Mouse (Mus musculus): Measurements from ENCODE around the gene Nrxn2. TPM values are rescaled to one million over a fixed set of nuclear protein-coding genes. Genes with fewer than 3 reads are reported as not detected.

Nrxn2 gene
- total RNA-seq, 1 experiment: 9.5 TPM

DNA sequence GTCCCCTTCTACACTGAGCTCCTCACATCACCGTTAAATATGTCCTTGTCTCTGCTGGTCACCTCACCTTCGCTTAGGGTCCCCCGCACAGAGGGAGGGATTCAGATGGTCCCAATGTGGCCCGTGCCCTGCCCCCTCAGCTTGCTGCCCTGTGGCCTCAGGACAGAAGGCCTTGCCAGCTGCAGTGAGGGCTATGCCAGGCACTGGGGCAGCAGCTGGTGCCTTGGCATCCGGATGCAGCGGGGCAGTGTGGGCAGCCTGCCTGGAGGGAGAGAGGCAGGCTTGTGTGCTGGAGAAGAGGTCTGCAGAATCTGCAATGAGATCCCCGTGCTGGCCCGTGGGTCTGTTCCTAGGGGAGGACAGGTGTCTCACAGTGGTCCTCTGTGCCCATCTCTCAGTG is 34.8 kb downstream of the Nrxn2 start:
- H3K9ac ChIP-seq (ENCODE audit: insufficient read depth, low read depth, low read length, poor library complexity, severe bottlenecking): no peak overlapping the region
- H3K9me3 ChIP-seq (ENCODE audit: control insufficient read depth, insufficient read depth, low read depth, low read length): no peaks in the 10 kb centered on the region
- no peak for TF ChIP-seq ZC3H11A (IDR thresholded peaks at IDR 0.05; ENCODE audit: borderline replicate concordance, low read depth, low read length)
- no peak for TF ChIP-seq CHD2 (IDR thresholded peaks at IDR 0.05; ENCODE audit: low read depth, low read length)
- no peak for TF ChIP-seq HCFC1 (IDR thresholded peaks at IDR 0.05; ENCODE audit: borderline replicate concordance, insufficient read depth, low read length)
- no peak for TF ChIP-seq ZNF384 (IDR thresholded peaks at IDR 0.05; ENCODE audit: low read depth, low read length)
- no peak for TF ChIP-seq MAFK (IDR thresholded peaks at IDR 0.05; ENCODE audit: insufficient read depth, low read depth, low read length)
- DNase-seq (ENCODE audit: low read depth, low spot score): no peak
- H3K4me1 ChIP-seq (ENCODE audit: control insufficient read depth in 2 of 2, insufficient read depth in 2 of 2, low read length in 2 of 2, poor library complexity in 1 of 2): peaks cover 2 to 16% of the 10 kb centered on the region in 2 experiments; a peak in 2 of 4 replicates
- H3K36me3 ChIP-seq (ENCODE audit: control insufficient read depth, insufficient read depth, low read length, poor library complexity, severe bottlenecking): no peaks in the 10 kb centered on the region
- in situ Hi-C loops (cut with MboI; ENCODE audit: low sequenced_read_pairs in 2 of 2, unreplicated experiment in 2 of 2): no loop called here
- no peak overlapping the region for H3K4me3 ChIP-seq (ENCODE audit: insufficient read depth in 1 of 2, low read depth in 1 of 2, low read length in 2 of 2, poor library complexity in 1 of 2, severe bottlenecking in 1 of 2)
- no peak overlapping the region for H3K27ac ChIP-seq (ENCODE audit: insufficient read depth, low read depth, low read length, poor library complexity, severe bottlenecking)

DNA sequence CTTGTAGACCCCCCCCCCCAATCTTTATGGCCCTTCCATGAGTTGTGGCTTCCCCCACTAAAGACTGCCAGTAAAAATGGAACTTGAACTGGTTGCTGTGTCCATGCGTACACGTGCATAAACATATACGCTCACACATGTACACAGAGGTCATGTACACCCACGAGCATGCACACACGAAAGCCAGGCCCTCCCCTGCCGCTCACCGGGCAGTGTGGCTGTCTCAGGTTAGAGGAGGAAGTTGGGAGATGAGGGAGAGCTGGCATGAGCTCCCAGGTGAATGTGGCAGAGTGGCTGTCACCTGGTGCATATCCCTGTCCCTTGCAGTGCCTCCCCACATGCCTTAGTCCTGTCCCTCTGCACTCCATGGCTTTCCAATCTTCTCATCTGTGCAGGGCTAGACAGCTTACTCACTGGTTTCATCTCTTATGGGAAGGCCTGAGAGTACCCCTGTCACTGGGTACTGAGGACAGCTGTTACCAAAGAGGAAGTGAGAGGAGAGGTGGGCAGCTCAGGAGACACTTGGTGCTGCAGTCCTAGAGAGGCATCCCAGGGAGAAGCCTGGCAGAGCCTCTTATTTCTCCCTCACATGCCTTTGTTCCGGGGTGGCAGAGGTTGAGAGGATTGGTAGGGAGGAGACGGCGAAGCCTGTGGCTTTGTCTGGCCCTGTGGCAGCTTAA is 35.6 kb downstream of the Nrxn2 start:
- H3K27ac ChIP-seq (ENCODE audit: insufficient read depth, low read depth, low read length, poor library complexity, severe bottlenecking): no peak overlapping the region
- H3K9me3 ChIP-seq (ENCODE audit: control insufficient read depth, insufficient read depth, low read depth, low read length): no peaks in the 10 kb centered on the region
- no peak for DNase-seq (ENCODE audit: low read depth, low spot score)
- in situ Hi-C loops (cut with MboI; ENCODE audit: low sequenced_read_pairs in 2 of 2, unreplicated experiment in 2 of 2): no loop called here
- no peak overlapping the region for H3K9ac ChIP-seq (ENCODE audit: insufficient read depth, low read depth, low read length, poor library complexity, severe bottlenecking)
- H3K4me1 ChIP-seq (ENCODE audit: control insufficient read depth in 2 of 2, insufficient read depth in 2 of 2, low read length in 2 of 2, poor library complexity in 1 of 2): peaks cover 0 to 13% of the 10 kb centered on the region in 2 experiments; a peak in 2 of 4 replicates
- H3K36me3 ChIP-seq (ENCODE audit: control insufficient read depth, insufficient read depth, low read length, poor library complexity, severe bottlenecking): no peaks in the 10 kb centered on the region
- TF ChIP-seq ZNF384 (IDR thresholded peaks at IDR 0.05; ENCODE audit: low read depth, low read length) (no peak), MAFK (IDR thresholded peaks at IDR 0.05; ENCODE audit: insufficient read depth, low read depth, low read length) (no peak), ZC3H11A (IDR thresholded peaks at IDR 0.05; ENCODE audit: borderline replicate concordance, low read depth, low read length) (no peak), CHD2 (IDR thresholded peaks at IDR 0.05; ENCODE audit: low read depth, low read length) (no peak), HCFC1 (IDR thresholded peaks at IDR 0.05; ENCODE audit: borderline replicate concordance, insufficient read depth, low read length) (no peak)
- no peak overlapping the region for H3K4me3 ChIP-seq (ENCODE audit: insufficient read depth in 1 of 2, low read depth in 1 of 2, low read length in 2 of 2, poor library complexity in 1 of 2, severe bottlenecking in 1 of 2)

DNA sequence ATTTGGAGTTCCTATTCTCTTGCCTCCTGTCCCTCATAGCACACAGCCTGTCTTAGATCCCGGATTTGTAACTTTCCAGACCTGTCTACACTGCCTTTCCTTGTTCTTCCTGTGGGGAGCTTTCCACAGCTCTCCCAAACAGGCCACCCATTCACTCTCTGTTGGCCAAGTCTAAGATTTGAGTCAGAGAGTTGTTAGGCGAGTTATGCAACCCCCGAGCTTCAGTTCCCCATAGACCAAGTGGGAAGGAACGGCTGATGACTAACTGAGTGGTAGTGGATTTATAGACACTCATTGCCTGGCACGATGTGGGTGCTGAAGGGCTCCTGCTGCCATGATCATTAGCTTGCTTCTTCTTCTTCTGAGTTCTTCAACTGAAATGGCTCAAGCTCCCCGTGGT is 41.0 kb downstream of the Nrxn2 start:
- no peak for DNase-seq (ENCODE audit: low read depth, low spot score)
- Histone ChIP-seq H3K9ac (ENCODE audit: insufficient read depth, low read depth, low read length, poor library complexity, severe bottlenecking) (no peak overlapping the region), H3K9me3 (ENCODE audit: control insufficient read depth, insufficient read depth, low read depth, low read length) (no peaks in the 10 kb centered on the region), H3K36me3 (ENCODE audit: control insufficient read depth, insufficient read depth, low read length, poor library complexity, severe bottlenecking) (no peaks in the 10 kb centered on the region), H3K27ac (ENCODE audit: insufficient read depth, low read depth, low read length, poor library complexity, severe bottlenecking) (no peak overlapping the region), H3K4me1 (ENCODE audit: control insufficient read depth in 2 of 2, insufficient read depth in 2 of 2, low read length in 2 of 2, poor library complexity in 1 of 2) (peaks cover 0 to 9% of the 10 kb centered on the region in 2 experiments; a peak in 3 of 4 replicates), H3K4me3 (ENCODE audit: insufficient read depth in 1 of 2, low read depth in 1 of 2, low read length in 2 of 2, poor library complexity in 1 of 2, severe bottlenecking in 1 of 2) (no peak overlapping the region)
- TF ChIP-seq MAFK (IDR thresholded peaks at IDR 0.05; ENCODE audit: insufficient read depth, low read depth, low read length): no peak
- TF ChIP-seq ZC3H11A (IDR thresholded peaks at IDR 0.05; ENCODE audit: borderline replicate concordance, low read depth, low read length): no peak
- TF ChIP-seq CHD2 (IDR thresholded peaks at IDR 0.05; ENCODE audit: low read depth, low read length): no peak
- in situ Hi-C loops (cut with MboI; ENCODE audit: low sequenced_read_pairs in 2 of 2, unreplicated experiment in 2 of 2): no loop called here

DNA sequence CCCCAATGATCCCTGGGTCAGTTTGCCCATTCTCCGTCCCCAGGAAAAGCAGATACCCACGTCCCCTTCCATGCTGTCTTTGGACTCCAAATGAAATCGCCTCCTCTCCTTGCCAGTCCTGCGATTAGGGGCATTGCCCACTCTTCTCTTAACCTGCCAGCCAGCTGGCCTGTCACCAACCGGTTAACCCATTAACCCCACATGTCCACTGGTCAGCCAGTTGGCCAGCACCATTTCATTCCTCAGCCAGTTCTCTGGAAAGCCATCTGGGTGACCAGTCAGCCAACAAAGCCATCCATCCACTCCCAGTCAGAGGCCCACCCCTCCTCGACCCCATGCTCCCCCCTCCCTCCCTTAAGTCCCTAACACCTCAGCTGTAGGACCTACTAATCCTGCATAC is 44.3 kb downstream of the Nrxn2 start:
- DNase-seq (ENCODE audit: low read depth, low spot score): no peak
- Histone ChIP-seq H3K4me1 (ENCODE audit: control insufficient read depth in 2 of 2, insufficient read depth in 2 of 2, low read length in 2 of 2, poor library complexity in 1 of 2) (peaks cover 0 to 15% of the 10 kb centered on the region in 2 experiments; a peak in 3 of 4 replicates), H3K27ac (ENCODE audit: insufficient read depth, low read depth, low read length, poor library complexity, severe bottlenecking) (no peak overlapping the region), H3K4me3 (ENCODE audit: insufficient read depth in 1 of 2, low read depth in 1 of 2, low read length in 2 of 2, poor library complexity in 1 of 2, severe bottlenecking in 1 of 2) (no peak overlapping the region), H3K36me3 (ENCODE audit: control insufficient read depth, insufficient read depth, low read length, poor library complexity, severe bottlenecking) (no peaks in the 10 kb centered on the region), H3K9ac (ENCODE audit: insufficient read depth, low read depth, low read length, poor library complexity, severe bottlenecking) (no peak overlapping the region), H3K9me3 (ENCODE audit: control insufficient read depth, insufficient read depth, low read depth, low read length) (no peaks in the 10 kb centered on the region)
- TF ChIP-seq HCFC1 (IDR thresholded peaks at IDR 0.05; ENCODE audit: borderline replicate concordance, insufficient read depth, low read length) (no peak), ZNF384 (IDR thresholded peaks at IDR 0.05; ENCODE audit: low read depth, low read length) (no peak), MAFK (IDR thresholded peaks at IDR 0.05; ENCODE audit: insufficient read depth, low read depth, low read length) (no peak), CHD2 (IDR thresholded peaks at IDR 0.05; ENCODE audit: low read depth, low read length) (no peak), ZC3H11A (IDR thresholded peaks at IDR 0.05; ENCODE audit: borderline replicate concordance, low read depth, low read length) (no peak)
- in situ Hi-C loops (cut with MboI; ENCODE audit: low sequenced_read_pairs in 2 of 2, unreplicated experiment in 2 of 2): no loop called here
